Mouse (Mus musculus) spleen, adult 2 months (tissue): ENCODE results near the gene Rpn1. TPM values are rescaled to one million over a fixed set of nuclear protein-coding genes. Genes with fewer than 3 reads are reported as not detected.

Experiments
- DNase-seq, 2 experiments: peaks; one replicate each; pipeline versions ENCODE4 v3.0.0 to v3.0.0-alpha.2; 2012 to 2021; ENCODE audit warnings: low spot score in 2 of 2, low read depth in 1 of 2
- H3K27ac ChIP-seq: fragments of 200-500 bp; 2 replicates; pipeline ENCODE4 v1.5.1; 2012; ENCODE audit warnings: low read length, inconsistent platforms; ENCODE audit not compliant: insufficient read depth
- H3K27me3 ChIP-seq: fragments of 200-500 bp; 2 replicates; pipeline ENCODE4 v1.6.1; 2012; ENCODE audit warnings: mild to moderate bottlenecking, moderate library complexity, low read length, inconsistent platforms; ENCODE audit not compliant: control insufficient read depth, insufficient read depth
- H3K36me3 ChIP-seq: fragments of 200-500 bp; 2 replicates; pipeline ENCODE4 v1.6.1; 2012; ENCODE audit warnings: mild to moderate bottlenecking, low read length, inconsistent platforms; ENCODE audit not compliant: control insufficient read depth, insufficient read depth
- H3K4me1 ChIP-seq: fragments of 200-500 bp; 2 replicates; pipeline ENCODE4 v1.6.1; 2011; ENCODE audit warnings: inconsistent platforms; ENCODE audit not compliant: control insufficient read depth, insufficient read depth, insufficient read length
- H3K4me3 ChIP-seq: fragments of 200-500 bp; 2 replicates; pipeline ENCODE4 v1.5.1; 2011; ENCODE audit warnings: mild to moderate bottlenecking, inconsistent platforms; ENCODE audit not compliant: insufficient read depth, insufficient read length; ENCODE audit errors: extremely low read depth
- CTCF ChIP-seq: fragments of 200-500 bp; IDR thresholded peaks from 2 replicates; pipeline ENCODE4 v1.5.1; 2011; ENCODE audit warnings: mild to moderate bottlenecking, inconsistent platforms; ENCODE audit not compliant: insufficient read depth, insufficient read length, insufficient replicate concordance; ENCODE audit errors: extremely low read depth
- POLR2A ChIP-seq: fragments of 200-500 bp; IDR thresholded peaks from 2 replicates; pipeline ENCODE4 v1.6.1; 2011; ENCODE audit warnings: low read depth, low read length, inconsistent platforms
- WGBS: fragments of 180-500 bp; shearing (Covaris S2); methylation state at CpG from one replicate; pipeline ENCODE4 v1.1.7; 2018; 5-methylcytosine and 5-hydroxymethylcytosine counted together
- polyA plus RNA-seq: library from polyadenylated mRNA; depleted of rRNA; stranded (reverse); fragments of >200 nt; gene quantifications from 2 replicates; pipeline ENCODE4 v1.2.3, GENCODE M21; 2012

The Rpn1 gene
- polyA plus RNA-seq, 1 experiment = 94.1 TPM

DNA sequence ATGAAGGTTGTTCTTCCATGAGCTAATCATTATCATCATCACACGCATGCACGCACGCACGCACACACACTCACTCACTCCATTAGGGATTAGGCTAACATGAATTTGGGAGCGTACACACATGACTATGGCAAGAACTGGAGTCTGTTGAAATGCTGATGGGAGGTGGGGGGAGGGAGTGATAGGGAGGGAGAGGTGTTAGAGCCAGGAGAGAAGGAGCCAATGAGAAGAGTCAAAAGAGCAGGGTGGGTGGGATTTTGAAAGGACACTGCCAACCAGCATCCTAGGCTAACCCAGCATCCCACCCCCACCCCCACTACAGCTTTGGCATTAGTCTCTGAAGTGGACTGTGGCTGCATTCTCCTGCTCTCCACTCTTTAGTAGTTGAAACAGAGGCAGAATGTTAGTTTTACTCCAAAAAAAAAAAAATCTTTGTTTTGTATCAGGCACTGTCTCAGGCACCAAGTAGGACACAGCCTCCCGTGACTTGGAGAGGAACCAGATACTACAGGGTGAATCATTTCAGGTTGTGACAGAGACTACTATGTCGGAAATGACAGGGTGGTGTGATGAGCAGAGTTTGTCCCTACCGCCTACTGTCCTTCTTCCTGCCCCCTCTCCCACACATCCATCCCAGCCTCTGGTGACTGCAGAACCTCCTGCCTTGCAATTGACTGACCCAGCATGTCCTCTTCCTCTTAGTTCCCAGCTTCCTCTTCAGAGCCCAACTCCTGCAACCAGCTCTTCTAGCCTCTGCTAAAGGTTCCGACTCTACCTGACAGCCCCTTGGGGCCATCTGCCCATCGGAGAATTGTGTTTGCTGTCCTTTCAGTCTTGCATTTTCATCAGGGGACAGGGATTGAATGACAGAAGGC lies 23.6 kb downstream of the Rpn1 start:
- peaks cover 6% of the 10 kb centered on the region for H3K36me3 ChIP-seq
- DNase-seq = no peak
- no peaks in the 10 kb centered on the region for H3K27me3 ChIP-seq
- H3K4me1 ChIP-seq = no peaks in the 10 kb centered on the region; the same call in 1 of the 2 replicates
- no peak overlapping the region for H3K4me3 ChIP-seq
- TF ChIP-seq CTCF (no peak), POLR2A (no peak)
- WGBS = 79% methylated on average over 10 of the region's 10 CpGs
- no peak overlapping the region for H3K27ac ChIP-seq

DNA sequence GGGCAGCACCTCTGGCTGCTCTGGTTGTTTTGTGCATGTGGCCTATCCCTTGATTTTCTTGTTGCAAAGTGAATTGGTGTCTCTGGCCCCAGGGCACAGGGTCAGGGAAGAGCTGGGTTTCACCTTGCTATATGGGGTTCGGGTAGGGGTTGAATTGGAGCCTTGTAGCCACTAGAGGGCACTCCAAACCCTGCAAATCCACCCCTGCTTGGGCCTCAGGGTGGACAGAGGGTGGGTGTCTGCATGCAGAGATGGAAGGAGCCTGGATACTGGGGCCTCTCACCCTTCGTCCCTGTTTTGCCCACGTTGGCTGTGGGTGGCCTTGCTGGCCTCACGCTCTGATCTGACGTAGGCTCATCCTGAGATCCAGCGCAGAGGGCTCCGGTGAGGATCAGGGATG lies 28.9 kb downstream of the Rpn1 start:
- TF ChIP-seq CTCF (peak; percentile 64; the same call in 1 of the 2 replicates), POLR2A (no peak)
- peak in 1 of 2 experiments; percentile 47 for DNase-seq

DNA sequence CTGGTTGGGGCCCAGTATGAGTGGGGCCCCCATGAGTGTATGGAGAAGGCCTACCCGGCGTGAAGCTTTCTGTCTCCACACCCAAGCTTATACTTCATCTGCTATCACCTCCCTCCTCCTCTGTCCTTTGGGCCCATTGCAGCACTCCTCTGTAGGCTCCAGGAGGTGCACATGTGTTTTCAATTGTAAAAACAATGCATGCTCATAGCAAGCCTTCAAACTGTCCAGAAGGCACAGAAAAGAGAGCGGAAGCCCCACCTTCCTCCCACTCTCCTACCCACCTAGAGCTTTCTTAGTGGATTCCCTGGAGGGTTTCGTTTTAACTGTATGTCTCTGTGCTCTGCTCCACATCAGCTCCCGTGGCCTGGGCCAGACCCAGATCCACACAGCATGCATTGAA lies 30.1 kb downstream of the Rpn1 start:
- Histone ChIP-seq H3K4me3 (no peak overlapping the region), H3K27ac (no peak overlapping the region), H3K27me3 (no peaks in the 10 kb centered on the region), H3K36me3 (no peaks in the 10 kb centered on the region), H3K4me1 (no peaks in the 10 kb centered on the region)
- 81% methylated on average over 5 of the region's 5 CpGs for WGBS
- no peak for DNase-seq
- no peak for TF ChIP-seq POLR2A
- TF ChIP-seq CTCF = no peak

More for the DNA sequence above, 28.9 kb downstream of the Rpn1 start:
- no peaks in the 10 kb centered on the region for H3K4me1 ChIP-seq
- no peaks in the 10 kb centered on the region for H3K36me3 ChIP-seq
- no peaks in the 10 kb centered on the region for H3K27me3 ChIP-seq
- H3K4me3 ChIP-seq = no peak overlapping the region
- WGBS = 51% methylated on average over 7 of the region's 7 CpGs
- no peak overlapping the region for H3K27ac ChIP-seq

DNA sequence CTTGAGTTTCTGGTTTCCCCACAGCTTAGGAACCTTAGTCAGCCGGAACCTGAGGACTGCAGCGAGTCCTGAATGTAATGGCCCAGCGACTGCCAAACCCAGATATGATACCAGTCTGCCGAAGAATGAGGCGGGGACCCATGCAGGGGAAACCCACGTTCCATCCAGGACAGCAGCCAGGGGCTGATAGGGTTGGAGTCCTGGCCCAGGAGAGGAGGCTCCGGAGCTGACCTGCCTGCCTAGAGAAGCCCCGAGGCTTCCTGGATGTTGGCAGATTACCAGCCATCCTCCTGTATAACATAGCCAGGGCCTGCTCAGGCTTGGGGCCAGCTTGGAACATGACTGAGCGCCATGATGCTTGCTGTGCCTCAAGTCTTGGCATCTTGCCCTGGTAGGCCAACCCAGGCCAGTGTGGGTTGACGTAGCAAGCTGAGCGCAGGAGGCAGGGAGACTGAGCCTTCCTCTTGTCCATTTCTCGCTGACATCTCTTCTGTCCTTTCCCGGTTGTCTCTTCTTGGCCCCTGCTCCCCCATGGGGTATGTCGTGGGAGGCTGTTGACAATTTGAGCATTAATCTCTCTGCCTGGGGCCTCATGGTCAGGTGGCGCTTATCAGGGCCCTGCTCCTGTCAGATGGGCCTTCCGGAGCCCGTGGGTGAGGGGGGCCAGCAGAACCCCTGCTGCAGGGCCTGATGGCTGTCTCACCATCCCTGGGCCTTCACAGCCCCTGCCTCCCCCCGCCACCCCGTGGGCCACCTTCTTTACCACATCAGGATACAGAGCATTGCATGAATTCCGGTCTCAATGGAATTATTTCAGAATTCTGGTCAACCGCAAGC lies 32.3 kb downstream of the Rpn1 start:
- H3K27ac ChIP-seq = no peak overlapping the region
- no peaks in the 10 kb centered on the region for H3K4me1 ChIP-seq
- no peaks in the 10 kb centered on the region for H3K27me3 ChIP-seq
- no peaks in the 10 kb centered on the region for H3K36me3 ChIP-seq
- WGBS = 71% methylated on average over 21 of the region's 21 CpGs
- H3K4me3 ChIP-seq = no peak overlapping the region
- TF ChIP-seq POLR2A (no peak), CTCF (no peak)
- no peak for DNase-seq

DNA sequence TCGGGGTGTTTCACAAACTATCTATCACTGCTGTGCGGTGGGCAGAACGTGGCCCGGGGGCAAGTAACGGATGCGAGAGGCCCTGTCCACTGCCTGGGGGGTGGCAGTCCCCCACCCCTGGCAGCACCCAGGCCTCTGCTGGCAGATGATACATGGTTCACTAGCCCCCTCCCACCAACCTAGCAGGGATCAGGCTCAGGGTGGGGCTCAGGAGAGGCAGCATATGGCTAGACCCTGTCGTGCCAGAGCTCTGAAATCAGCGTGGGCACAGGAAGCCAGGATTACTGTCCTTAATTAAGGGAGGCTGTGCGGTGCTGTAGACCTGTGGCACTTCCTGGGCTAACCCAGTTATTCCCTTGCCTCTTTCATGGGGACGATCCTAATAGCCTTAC lies 32.9 kb downstream of the Rpn1 start:
- WGBS = 76% methylated on average over 10 of the region's 10 CpGs
- H3K27me3 ChIP-seq = no peaks in the 10 kb centered on the region
- H3K27ac ChIP-seq = no peak overlapping the region
- H3K36me3 ChIP-seq = no peaks in the 10 kb centered on the region
- H3K4me1 ChIP-seq = no peaks in the 10 kb centered on the region
- H3K4me3 ChIP-seq = no peak overlapping the region
- DNase-seq = no peak
- TF ChIP-seq CTCF (no peak), POLR2A (no peak)

DNA sequence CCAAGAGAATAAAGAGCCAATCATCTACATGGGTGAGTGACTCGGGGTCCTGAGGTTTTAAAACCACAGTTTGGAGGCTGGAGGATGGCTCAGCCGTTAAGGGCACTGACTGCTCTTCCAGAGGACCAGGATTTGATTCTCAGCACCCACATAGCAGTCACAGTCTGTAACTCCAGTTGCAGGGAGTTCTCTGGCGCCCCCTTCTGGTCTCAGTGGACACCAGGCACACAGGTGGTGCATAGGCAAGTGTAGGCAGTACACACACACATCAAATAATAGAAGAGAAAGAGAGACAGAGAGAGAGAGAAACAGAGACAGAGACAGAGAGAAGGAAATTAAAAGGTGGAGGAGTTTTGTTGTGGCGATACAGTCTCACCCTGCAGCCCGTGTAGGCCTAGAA lies 35.0 kb downstream of the Rpn1 start:
- Histone ChIP-seq H3K27ac (no peak overlapping the region), H3K27me3 (no peaks in the 10 kb centered on the region), H3K36me3 (no peaks in the 10 kb centered on the region), H3K4me1 (no peaks in the 10 kb centered on the region), H3K4me3 (no peak overlapping the region)
- 85% methylated on average over 5 of the region's 5 CpGs for WGBS
- DNase-seq = no peak
- TF ChIP-seq POLR2A = no peak
- TF ChIP-seq CTCF = no peak
